Mouse (Mus musculus): ENCODE measurements around the gene Pde7b.

Gene Pde7b

DNA sequence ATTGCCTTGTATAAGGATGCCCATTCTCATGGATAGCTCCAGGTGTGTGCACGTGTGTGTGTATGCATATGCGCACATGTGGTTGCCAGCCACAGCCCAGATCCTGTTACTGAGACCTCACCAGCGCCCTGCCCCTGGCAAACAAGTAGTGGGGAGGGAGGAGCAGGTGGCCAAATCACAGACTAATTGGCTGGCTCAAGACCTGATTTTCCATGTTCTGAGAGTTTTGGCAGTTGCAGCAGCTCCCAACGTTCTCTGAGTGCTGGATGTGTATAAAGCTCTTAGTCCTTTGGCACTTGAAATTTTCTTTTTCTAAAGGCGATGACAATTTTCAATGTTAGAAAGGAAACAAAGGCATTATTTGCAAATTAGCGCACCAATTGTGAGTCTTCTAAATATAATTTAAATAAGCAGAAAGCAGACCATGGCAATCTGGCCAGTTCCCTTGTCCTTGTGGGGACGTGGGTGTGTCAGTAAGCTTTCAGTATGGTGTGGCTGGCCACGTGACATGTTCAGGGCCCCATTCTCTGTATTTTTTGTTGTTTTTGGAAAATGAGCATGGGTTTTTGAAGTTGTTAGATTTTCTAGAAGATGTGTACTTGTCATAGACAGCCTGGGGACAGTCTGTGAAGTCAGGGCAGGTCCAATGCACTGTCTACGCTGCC lies 345.7 kb downstream of the Pde7b start:
- no peak for TF ChIP-seq GATA4 (IDR thresholded peaks at IDR 0.05; ENCODE audit: insufficient replicate concordance, low read length)

DNA sequence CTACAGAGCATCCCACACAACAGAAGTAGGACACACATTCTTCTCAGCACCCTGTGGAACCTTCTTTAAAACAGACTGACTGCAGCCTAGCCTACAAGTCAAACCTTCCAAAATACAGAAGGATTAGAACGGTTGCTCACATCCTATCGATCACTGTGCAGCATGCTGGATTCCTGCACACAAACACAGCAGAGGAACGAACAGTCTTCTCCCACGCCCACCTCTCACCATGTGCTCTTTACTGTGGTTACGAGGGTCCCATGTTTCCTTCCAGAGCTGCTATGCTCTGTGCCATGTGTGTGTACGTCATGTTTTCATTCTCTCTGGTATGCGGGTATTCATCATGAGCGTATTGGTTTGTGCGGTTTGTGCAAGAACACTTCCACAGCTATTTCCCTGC lies 347.3 kb downstream of the Pde7b start:
- no peak for TF ChIP-seq GATA4 (IDR thresholded peaks at IDR 0.05; ENCODE audit: insufficient replicate concordance, low read length)

DNA sequence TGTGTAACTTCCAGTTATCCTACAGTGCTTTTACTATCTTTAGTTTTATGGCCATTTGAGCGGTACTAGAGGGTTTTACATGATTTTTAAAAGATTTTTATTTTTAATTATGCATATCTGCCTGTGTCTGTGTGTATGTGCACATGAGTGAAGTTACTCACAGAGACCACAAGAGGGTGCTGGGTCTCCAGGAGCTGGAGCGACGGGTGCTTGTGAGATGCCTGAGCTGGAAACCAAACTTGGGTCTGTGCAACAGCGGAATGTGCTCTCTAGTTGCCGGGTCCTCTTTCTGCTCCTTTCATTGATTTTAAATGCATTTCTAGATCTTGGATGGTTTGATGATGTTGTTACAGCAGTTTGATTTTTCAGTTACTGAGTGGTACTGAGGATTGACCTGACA lies 352.8 kb downstream of the Pde7b start:
- no peak for TF ChIP-seq GATA4 (IDR thresholded peaks at IDR 0.05; ENCODE audit: insufficient replicate concordance, low read length)

DNA sequence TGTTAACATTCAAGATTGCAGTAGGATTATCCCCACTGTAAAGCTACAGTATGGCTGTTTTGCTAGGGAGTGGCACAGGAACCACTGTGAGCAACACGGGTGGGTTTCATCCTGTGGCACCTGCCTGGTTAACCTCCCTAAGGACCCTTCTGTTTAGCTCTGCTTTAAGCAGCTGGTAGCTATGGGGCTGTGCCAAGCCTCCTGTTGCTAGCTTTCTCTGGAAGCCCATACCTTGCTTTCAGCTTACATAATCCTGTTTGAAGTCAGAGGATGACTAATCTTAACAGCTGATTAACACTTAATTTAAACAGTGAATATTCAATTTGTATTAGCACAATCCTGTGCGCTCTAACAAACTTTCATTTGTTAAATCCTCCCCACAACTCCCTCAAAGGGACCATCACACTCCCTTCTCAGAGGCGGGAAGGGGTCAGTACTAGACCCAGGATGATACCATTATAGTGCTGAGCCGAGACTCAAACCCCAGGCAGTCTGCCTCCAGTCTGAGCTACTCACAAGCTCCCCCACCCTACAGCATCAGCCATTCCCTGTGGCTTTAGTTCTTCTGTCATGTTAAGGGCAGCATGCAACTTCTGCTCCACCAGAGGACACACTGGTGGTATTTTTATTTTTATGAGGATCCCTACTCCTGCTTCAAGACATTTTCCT lies 362.3 kb downstream of the Pde7b start:
- TF ChIP-seq GATA4 (IDR thresholded peaks at IDR 0.05; ENCODE audit: insufficient replicate concordance, low read length): no peak

DNA sequence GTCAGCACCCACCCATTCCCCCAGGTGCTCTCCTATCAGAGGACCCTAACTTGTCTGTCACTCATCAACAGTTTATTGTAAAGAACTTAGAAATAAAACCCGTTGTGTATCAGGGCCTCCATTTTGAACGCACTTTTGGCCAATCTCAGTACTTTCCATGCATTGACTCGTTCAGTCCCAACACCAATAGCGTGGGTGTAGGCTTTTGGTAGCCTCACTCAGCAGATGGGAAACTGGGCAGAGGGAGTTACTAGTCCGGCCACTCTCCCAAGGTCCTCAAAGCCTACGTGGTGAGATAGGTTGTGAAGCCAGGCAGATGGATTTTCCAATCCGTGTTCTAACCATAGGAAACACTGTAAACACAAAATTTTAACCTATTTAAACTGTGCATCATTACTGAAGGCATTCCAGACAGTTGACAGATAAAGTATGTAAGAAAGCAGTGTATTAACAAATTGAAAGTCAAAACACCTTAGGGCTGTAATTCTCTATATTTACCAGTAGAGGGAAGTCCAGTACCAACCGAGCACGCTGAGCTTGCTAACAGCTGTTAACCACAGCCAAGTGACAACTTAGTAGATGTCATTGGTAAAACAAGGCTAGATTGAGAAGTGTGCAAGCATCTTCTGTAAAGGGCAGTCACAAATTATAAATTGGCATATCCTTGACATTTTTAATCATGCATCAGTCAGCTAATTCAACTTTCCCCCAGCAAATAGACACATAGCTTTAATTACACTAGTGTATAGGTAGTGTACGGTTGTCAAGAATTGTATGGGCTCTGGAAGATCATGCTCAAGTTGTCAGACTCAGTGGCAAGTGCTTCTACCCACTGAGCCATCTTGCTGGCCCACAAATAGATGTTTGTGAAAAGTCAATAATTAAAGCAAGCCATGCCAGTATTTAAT lies 363.1 kb downstream of the Pde7b start:
- TF ChIP-seq GATA4 (IDR thresholded peaks at IDR 0.05; ENCODE audit: insufficient replicate concordance, low read length): no peak

DNA sequence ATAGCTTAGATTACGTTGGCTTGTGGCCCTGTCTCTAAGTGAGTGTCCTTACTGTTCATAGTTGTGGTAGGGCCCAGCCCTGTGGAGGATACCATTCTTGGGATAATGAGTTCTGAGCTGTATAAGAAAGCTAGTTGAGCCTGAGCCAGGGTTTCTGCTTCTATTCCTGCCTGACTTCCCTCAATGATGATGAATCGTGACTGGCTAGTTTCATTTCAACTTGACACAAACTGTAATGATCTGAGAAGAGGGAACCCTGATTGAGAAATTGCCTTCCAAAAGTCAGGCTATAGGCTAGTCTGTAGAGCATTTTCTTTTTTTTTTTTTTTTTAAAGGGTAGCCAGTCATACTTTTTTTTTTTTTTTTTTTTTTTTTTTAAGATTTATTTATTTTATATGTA lies 376.0 kb downstream of the Pde7b start:
- TF ChIP-seq GATA4 (IDR thresholded peaks at IDR 0.05; ENCODE audit: insufficient replicate concordance, low read length): no peak
